Mouse (Mus musculus) small intestine, adult 10 weeks (tissue): ENCODE results near the gene Pbrm1. TPM values are rescaled to one million over a fixed set of nuclear protein-coding genes. Genes with fewer than 3 reads are reported as not detected.

Experiments
- polyA plus RNA-seq: library from polyadenylated mRNA; stranded (reverse); fragments of 350-450 nt; fragmentation: Illumina TruSeq; extraction: RNeasy Lipid Tissue Mini Kit (QIAGEN cat#74804); gene quantifications from one replicate; pipeline ENCODE4 v1.2.3, GENCODE M21; 2014; ENCODE audit warnings: low replicate concordance

Pbrm1 gene
- polyA plus RNA-seq: 44.3 TPM

GRCm38 (mm10) chr14:31018860-31019291 is at the start of gene Pbrm1, which contains the start of gene Gnl3:
Pbrm1 (plus strand) TSS chr14:31019138.
Gnl3 (minus strand) TSS chr14:31019152.

GRCm38 (mm10) chr14:31001307-31002205 is 17.4 kb upstream of the Pbrm1 start, which contains the start of the genes Glt8d1 and Spcs1:
Glt8d1 (plus strand) TSS chr14:31001400.
Spcs1 (minus strand) TSS chr14:31001672.

GRCm38 (mm10) chr14:31128826-31129219 is 109.9 kb downstream of the Pbrm1 start, which contains the start of gene Smim4:
Smim4 (minus strand) TSS chr14:31128956.

GRCm38 (mm10) chr14:31130236-31131220 is 111.6 kb downstream of the Pbrm1 start, which contains the start of gene Nt5dc2:
Nt5dc2 (plus strand) TSS chr14:31131053.

GRCm38 (mm10) chr14:31168425-31168824 is 149.5 kb downstream of the Pbrm1 start, which contains the start of gene Stab1:
Stab1 (minus strand) TSS chr14:31168641.

Other genes with a start within 250 kb of the Pbrm1 start
- 2.2 TPM for gene Tmem110, start 193.5 kb upstream of the Pbrm1 start, polyA plus RNA-seq
- gene Mustn1, start 139.9 kb upstream of the Pbrm1 start, polyA plus RNA-seq: 1.3 TPM
- not detected for gene Itih4, start 132.7 kb upstream of the Pbrm1 start, polyA plus RNA-seq
- 0.45 TPM for gene Itih3, start 95.4 kb upstream of the Pbrm1 start, polyA plus RNA-seq
- gene Itih1, start 75.8 kb upstream of the Pbrm1 start, polyA plus RNA-seq: not detected
- 9.8 TPM for gene Nek4, start 67.8 kb upstream of the Pbrm1 start, polyA plus RNA-seq
- gene Glt8d1, start 17.7 kb upstream of the Pbrm1 start, polyA plus RNA-seq: 53.7 TPM
- 306 TPM for gene Spcs1, start 17.5 kb upstream of the Pbrm1 start, polyA plus RNA-seq
- 103 TPM for gene Gnl3, start within 50 bp of the Pbrm1 start, polyA plus RNA-seq
- 5.6 TPM for gene Smim4, start 109.8 kb downstream of the Pbrm1 start, polyA plus RNA-seq
- gene Nt5dc2, start 111.9 kb downstream of the Pbrm1 start, polyA plus RNA-seq: not detected
- 0.26 TPM for gene Stab1, start 149.5 kb downstream of the Pbrm1 start, polyA plus RNA-seq
- gene Tnnc1, start 189.2 kb downstream of the Pbrm1 start, polyA plus RNA-seq: not detected
- gene Nisch, start 197.8 kb downstream of the Pbrm1 start, polyA plus RNA-seq: 30.9 TPM
- 0.19 TPM for gene Sema3g, start 198.7 kb downstream of the Pbrm1 start, polyA plus RNA-seq
- gene Phf7, start 232.2 kb downstream of the Pbrm1 start, polyA plus RNA-seq: 6.1 TPM
- 1.7 TPM for gene Bap1, start 232.3 kb downstream of the Pbrm1 start, polyA plus RNA-seq